Mouse (Mus musculus) bone marrow macrophage, adult 2 months (primary cell): ENCODE results near the gene Wiz.
A peak's percentile ranks its signal among the peaks of the same experiment; 100 is the strongest.

Experiments used
- CTCF ChIP-seq: IDR thresholded peaks from 2 replicates; pipeline ENCODE4 v1.5.1; 2012; ENCODE audit warnings: low read depth, mild to moderate bottlenecking, low read length, moderate library complexity
- POLR2A ChIP-seq: IDR thresholded peaks from 2 replicates; pipeline ENCODE4 v1.6.1; 2012; ENCODE audit warnings: mild to moderate bottlenecking, low read depth, low read length, borderline replicate concordance

DNA sequence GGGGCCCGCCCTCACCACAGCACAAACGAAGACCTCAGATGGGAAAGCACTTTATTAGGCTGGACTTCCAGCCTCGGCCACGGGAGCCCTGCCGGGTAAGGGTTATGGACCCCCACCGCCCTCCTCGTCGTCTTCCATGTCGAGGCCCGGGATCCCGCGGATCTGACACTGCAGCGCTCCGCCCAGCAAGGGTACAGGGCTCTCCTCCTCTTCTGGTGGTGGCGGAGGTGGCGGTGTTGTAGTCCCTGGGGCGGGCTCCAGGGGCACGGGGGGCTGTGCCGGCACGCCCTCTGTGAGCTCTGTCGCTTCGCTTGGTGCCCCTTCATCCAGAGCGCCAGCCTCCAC is 67.9 kb downstream of the Wiz start:
- TF ChIP-seq CTCF (no peak), POLR2A (peak; percentile 80; the same call in 1 of the 2 replicates)
